Mouse (Mus musculus) urinary bladder, postnatal 25 days (tissue): Measurements from ENCODE around the gene Arhgef10l.

Source experiments
- DNase-seq: peaks from one replicate; pipeline ENCODE4 v3.0.0; 2022; ENCODE audit warnings: low spot score

The Arhgef10l gene

GRCm38 (mm10) chr4:140694551-140695060 is 28.8 kb upstream of the Arhgef10l start:
- DNase-seq: no peak

GRCm38 (mm10) chr4:140693513-140693912 is 27.7 kb upstream of the Arhgef10l start:
- DNase-seq: no peak

- no peak for DNase-seq
These were observed 25.7 kb upstream of the Arhgef10l start for GRCm38 (mm10) chr4:140691481-140691880.

GRCm38 (mm10) chr4:140689873-140690655 is 24.3 kb upstream of the Arhgef10l start:
- no peak for DNase-seq

- DNase-seq: no peak
These were observed 23.1 kb upstream of the Arhgef10l start for GRCm38 (mm10) chr4:140688826-140689425.

- DNase-seq: no peak
These were observed 22.4 kb upstream of the Arhgef10l start for GRCm38 (mm10) chr4:140688044-140688825.

GRCm38 (mm10) chr4:140684881-140685303 is 19.1 kb upstream of the Arhgef10l start:
- no peak for DNase-seq

- no peak for DNase-seq
These were observed 18.5 kb upstream of the Arhgef10l start for GRCm38 (mm10) chr4:140684141-140684871.

GRCm38 (mm10) chr4:140683608-140684007 is 17.8 kb upstream of the Arhgef10l start:
- no peak for DNase-seq

GRCm38 (mm10) chr4:140680731-140681397 is 15.1 kb upstream of the Arhgef10l start:
- DNase-seq: no peak

- DNase-seq: peak; percentile 81
These were observed 14.0 kb upstream of the Arhgef10l start for GRCm38 (mm10) chr4:140679723-140680380.

GRCm38 (mm10) chr4:140679038-140679437 is 13.2 kb upstream of the Arhgef10l start:
- no peak for DNase-seq

- peak; percentile 94 for DNase-seq
These were observed 8.6 kb upstream of the Arhgef10l start for GRCm38 (mm10) chr4:140674345-140674926.

- DNase-seq: no peak
These were observed 7.9 kb upstream of the Arhgef10l start for GRCm38 (mm10) chr4:140673527-140674264.

GRCm38 (mm10) chr4:140667802-140668201 is 2.0 kb upstream of the Arhgef10l start:
- DNase-seq: no peak

GRCm38 (mm10) chr4:140665053-140665452 is 759 bp downstream of the Arhgef10l start:
- DNase-seq: no peak

- DNase-seq: no peak
These were observed 2.8 kb downstream of the Arhgef10l start for GRCm38 (mm10) chr4:140662882-140663585.

GRCm38 (mm10) chr4:140662453-140662852 is 3.4 kb downstream of the Arhgef10l start:
- DNase-seq: no peak
